Mouse (Mus musculus): ENCODE measurements around the gene Phka2. TPM values are rescaled to one million over a fixed set of nuclear protein-coding genes. Genes with fewer than 3 reads are reported as not detected.

Gene Phka2
- total RNA-seq, 2 experiments from 2014 or later, result 26.4 to 42.7 TPM

DNA sequence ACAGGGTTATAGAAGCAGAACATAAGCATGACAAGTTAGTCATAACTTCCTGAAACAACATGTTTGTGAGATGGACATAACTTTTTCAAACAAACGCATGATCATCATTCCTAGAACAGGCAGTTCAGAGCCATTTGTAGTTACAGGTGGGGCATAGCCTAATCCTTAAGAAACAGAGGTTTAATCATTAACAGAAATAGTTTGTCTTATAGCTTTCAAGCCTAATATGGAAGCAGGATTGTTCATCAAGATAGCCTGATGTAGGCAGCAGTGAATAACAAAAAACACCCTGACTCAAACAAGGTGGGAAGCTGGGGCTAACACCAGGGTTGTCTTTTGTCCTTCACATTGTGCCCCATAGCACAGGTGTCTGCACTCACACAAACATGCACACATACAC lies 100.8 kb downstream of the Phka2 start:
- DNase-seq (ENCODE audit: extremely low spot score in 1 of 2, low spot score in 2 of 2), result no peak
- Histone ChIP-seq H3K4me3 (no peak overlapping the region), H3K27ac (no peak overlapping the region)
- TF ChIP-seq CTCF (IDR thresholded peaks at IDR 0.05), result no peak
- intact Hi-C loops (cut with DNase I), result loop anchor here (5.0 kb wide), 1 partner anchor 70 kb away; no protein-coding TSS in a partner anchor

DNA sequence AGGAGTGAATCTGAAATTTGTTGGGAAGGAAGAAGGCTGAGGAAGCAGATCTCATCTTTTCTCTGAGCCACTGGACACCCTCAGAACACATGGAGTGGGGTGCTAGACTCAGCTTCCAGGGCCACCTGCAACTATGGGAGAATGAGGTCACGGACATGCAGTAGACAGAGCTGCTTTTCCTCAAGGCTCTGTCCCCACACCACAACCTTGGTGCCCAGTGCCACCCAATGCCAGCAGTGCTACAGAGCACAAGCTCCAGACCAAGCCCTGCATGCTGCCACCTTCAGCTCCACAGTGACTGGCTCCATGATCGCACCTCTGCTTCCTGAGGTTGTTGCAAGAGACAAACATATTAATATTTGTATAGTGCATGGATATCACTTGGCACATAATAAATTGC lies 101.3 kb downstream of the Phka2 start:
- no peak overlapping the region for H3K4me3 ChIP-seq
- peak overlapping the region; percentile 69 for H3K27ac ChIP-seq
- DNase-seq (ENCODE audit: extremely low spot score in 1 of 2, low spot score in 2 of 2), result no peak
- intact Hi-C loops (cut with DNase I), result loop anchor here (5.0 kb wide), 1 partner anchor 69 kb away; no protein-coding TSS in a partner anchor
- TF ChIP-seq CTCF (IDR thresholded peaks at IDR 0.05), result no peak

DNA sequence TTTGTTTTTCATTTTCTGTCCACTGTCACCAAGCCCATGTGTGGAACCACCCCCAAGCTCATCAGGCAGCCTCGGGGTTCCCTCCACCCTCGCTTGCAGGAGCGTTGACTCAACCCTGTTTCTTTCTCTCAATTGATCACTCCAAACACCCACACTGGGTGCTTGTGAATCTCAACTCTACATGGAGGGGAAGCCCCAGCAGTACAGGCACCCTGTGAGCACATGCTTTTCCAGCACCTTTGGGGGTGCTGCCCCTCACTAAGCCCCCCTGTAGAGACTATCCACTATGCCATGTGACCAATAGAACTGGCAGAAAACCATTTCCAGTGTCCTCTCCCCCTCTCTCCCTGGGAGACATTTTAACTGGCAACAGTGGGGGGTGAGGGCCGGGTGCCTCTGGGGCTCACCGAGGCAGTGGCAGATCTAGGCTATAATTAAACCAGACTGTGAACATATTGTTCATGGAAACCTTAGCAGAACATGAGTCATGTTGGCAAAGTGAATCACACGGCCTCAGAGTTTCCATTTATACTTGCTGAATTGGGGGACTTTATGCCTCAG lies 102.1 kb downstream of the Phka2 start:
- TF ChIP-seq CTCF (IDR thresholded peaks at IDR 0.05), result no peak
- Histone ChIP-seq H3K4me3 (no peak overlapping the region), H3K27ac (peak overlapping the region; percentile 69)
- DNase-seq (ENCODE audit: extremely low spot score in 1 of 2, low spot score in 2 of 2), result peak in 1 of 2 experiments; percentile 45
- intact Hi-C loops (cut with DNase I), result loop anchor here (2.0 to 5.0 kb wide), 2 partner anchors 68 to 169 kb away; no protein-coding TSS in a partner anchor

DNA sequence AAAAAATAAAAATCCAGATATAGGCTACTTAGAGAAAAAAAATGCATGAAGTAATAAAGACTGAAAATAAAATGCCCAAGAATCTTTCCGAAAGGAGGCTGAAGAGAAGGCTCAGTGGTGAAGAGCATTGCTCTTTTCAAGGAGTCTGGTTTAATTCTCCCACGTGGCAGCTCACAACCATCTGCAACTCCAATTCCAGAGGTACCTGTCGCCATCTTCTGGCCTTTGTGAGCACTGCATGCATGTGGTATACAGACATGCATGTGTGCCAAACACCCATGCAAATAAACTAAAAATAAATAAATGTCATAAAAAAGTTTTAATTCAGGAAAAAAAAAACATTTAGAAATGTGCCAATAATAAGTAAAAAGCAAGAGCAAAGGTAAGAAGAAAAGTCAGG lies 107.9 kb downstream of the Phka2 start:
- peak; percentile 42 for TF ChIP-seq CTCF (IDR thresholded peaks at IDR 0.05)
- no peak for DNase-seq (ENCODE audit: extremely low spot score in 1 of 2, low spot score in 2 of 2)
- Histone ChIP-seq H3K4me3 (no peak overlapping the region), H3K27ac (no peak overlapping the region)
- intact Hi-C loops (cut with DNase I), result no loop called here

DNA sequence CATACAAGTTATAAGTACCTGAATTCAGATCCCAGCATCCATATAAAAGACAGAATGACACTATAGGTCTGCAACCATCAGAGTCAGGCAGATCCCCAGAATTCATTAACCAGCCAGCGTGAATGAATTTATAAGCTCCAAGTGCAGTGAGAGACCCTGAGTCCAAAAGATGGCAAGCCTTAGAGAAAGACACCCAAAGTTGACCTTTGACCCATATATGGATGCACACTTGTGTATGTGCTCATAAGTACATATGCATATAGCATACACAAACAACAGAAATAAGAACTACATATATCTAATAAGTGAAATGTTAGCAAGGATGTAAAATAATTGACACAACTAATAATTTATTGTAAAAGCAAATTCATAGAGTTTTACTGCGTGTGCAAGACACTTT lies 108.5 kb downstream of the Phka2 start:
- no peak for DNase-seq (ENCODE audit: extremely low spot score in 1 of 2, low spot score in 2 of 2)
- no peak overlapping the region for H3K27ac ChIP-seq
- TF ChIP-seq CTCF (IDR thresholded peaks at IDR 0.05), result no peak
- no peak overlapping the region for H3K4me3 ChIP-seq
- intact Hi-C loops (cut with DNase I), result no loop called here

DNA sequence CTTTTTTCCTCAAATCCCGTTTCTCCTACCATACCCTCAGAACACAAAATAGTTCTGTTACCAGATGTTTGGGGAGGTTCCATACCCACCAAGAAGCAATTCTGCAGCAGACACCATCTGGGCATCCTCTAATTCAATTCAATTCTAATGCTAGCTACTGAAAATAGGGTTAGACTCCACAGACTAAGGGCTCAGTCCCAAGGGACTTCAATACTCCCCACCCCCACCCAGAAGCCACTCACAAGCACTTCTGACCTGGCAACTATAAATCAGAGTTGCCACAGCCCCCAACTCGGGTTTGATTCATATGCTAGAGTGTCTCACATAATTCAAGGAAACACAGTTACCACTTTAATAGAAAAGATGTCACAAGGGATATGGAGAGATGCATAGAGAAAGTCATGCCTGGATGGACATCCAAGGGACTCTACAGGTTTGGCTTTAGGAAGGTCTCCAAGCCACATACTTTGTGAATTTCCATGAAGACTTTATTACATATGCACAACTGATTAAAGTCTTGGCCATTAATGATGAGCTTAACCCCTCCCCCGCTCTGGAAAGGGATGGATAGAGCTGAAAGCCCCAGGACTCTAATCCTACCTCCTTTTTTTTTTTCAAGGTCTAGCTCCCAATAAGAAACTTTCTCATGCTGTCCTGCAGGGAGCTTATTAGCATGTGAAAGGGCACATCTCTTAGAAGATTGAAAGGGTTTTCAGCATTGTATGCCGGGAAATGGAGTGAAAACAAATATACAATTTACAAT lies 109.1 kb downstream of the Phka2 start:
- Histone ChIP-seq H3K4me3 (no peak overlapping the region), H3K27ac (no peak overlapping the region)
- DNase-seq (ENCODE audit: extremely low spot score in 1 of 2, low spot score in 2 of 2), result no peak
- intact Hi-C loops (cut with DNase I), result no loop called here
- no peak for TF ChIP-seq CTCF (IDR thresholded peaks at IDR 0.05)

Other genes with a start within 250 kb of the Phka2 start
- gene Adgrg2, start 111.5 kb upstream of the Phka2 start, total RNA-seq (2021), result 1 to 10 TPM in 1 of 2 experiments, under 1 TPM in 1; 0.94 to 1.0 TPM
- 1 to 10 TPM; 2.0 to 2.6 TPM for gene Ppef1, start 233.6 kb downstream of the Phka2 start, total RNA-seq (2021)

Measured in left cerebral cortex, adult 2 months (tissue).